Mouse (Mus musculus): Measurements from ENCODE around the gene Rbm12b1. TPM values are rescaled to one million over a fixed set of nuclear protein-coding genes. Genes with fewer than 3 reads are reported as not detected.
A peak's percentile ranks its signal among the peaks of the same experiment; 100 is the strongest.
"Not testable (repeated sequence)": the region's sequence is repeated elsewhere in the genome, so short reads cannot be mapped to it uniquely, and the experiment has no call there.

The Rbm12b1 gene
- 9.8 TPM for polyA plus RNA-seq (2021)

- CTCF ChIA-PET; H3K27me3 ChIP-seq; POLR2A ChIA-PET; in situ Hi-C loops (cut with MboI; ENCODE audit: low pct_unique_long_range_greater_than_20kb): not testable (repeated sequence)
- peak; percentile 20 for DNase-seq (ENCODE audit: low read depth, low spot score)
- peak; percentile 95 for ATAC-seq
Measured at GRCm38 (mm10) chr4:12140141-12140567, at the start of gene Rbm12b1. Rbm12b1 (plus strand) TSS chr4:12140264.

- peak; percentile 94 for ATAC-seq
- POLR2A ChIA-PET; DNase-seq (ENCODE audit: low read depth, low spot score); H3K27me3 ChIP-seq; CTCF ChIA-PET; in situ Hi-C loops (cut with MboI; ENCODE audit: low pct_unique_long_range_greater_than_20kb): not testable (repeated sequence)
Measured at GRCm38 (mm10) chr4:12140592-12141062, 563 bp downstream of the Rbm12b1 start.

- CTCF ChIA-PET; in situ Hi-C loops (cut with MboI; ENCODE audit: low pct_unique_long_range_greater_than_20kb): not testable (repeated sequence)
Measured at GRCm38 (mm10) chr4:12141516-12141915, 1.5 kb downstream of the Rbm12b1 start.

GRCm38 (mm10) chr4:12147660-12148059 is 7.6 kb downstream of the Rbm12b1 start:
- CTCF ChIA-PET: interaction anchor here (1.1 kb wide), 1 partner anchor 17 kb away, joined by 3 read pairs; no protein-coding TSS in a partner anchor
- no peaks in the 10 kb centered on the region for H3K27me3 ChIP-seq
- TF ChIP-seq CTCF (IDR thresholded peaks at IDR 0.05): no peak
- DNase-seq (ENCODE audit: low read depth, low spot score) (no peak), ATAC-seq (no peak)
- in situ Hi-C loops (cut with MboI; ENCODE audit: low pct_unique_long_range_greater_than_20kb): loop anchor here (5.0 kb wide), 1 partner anchor 50 kb away; no protein-coding TSS in a partner anchor
- POLR2A ChIA-PET: no interaction called here

More at GRCm38 (mm10) chr4:12141516-12141915, 1.5 kb downstream of the Rbm12b1 start:
- ATAC-seq; H3K27me3 ChIP-seq; DNase-seq (ENCODE audit: low read depth, low spot score); POLR2A ChIA-PET: not testable (repeated sequence)

- ChIA-PET POLR2A (interaction anchor here (1.0 to 1.1 kb wide), 2 partner anchors 13 to 21 kb away, joined by 3 read pairs; no protein-coding TSS in a partner anchor), CTCF (no interaction called here)
- no peak for TF ChIP-seq CTCF (IDR thresholded peaks at IDR 0.05)
- no peaks in the 10 kb centered on the region for H3K27me3 ChIP-seq
- in situ Hi-C loops (cut with MboI; ENCODE audit: low pct_unique_long_range_greater_than_20kb): no loop called here
- ATAC-seq (no peak), DNase-seq (ENCODE audit: low read depth, low spot score) (peak; percentile 15)
Measured at GRCm38 (mm10) chr4:12170986-12171317, 30.9 kb downstream of the Rbm12b1 start.

GRCm38 (mm10) chr4:12171318-12172091 is 31.4 kb downstream of the Rbm12b1 start, which contains the start of gene Fam92a:
Fam92a (minus strand) TSS chr4:12172015.
- no peaks in the 10 kb centered on the region for H3K27me3 ChIP-seq
- no peak for TF ChIP-seq CTCF (IDR thresholded peaks at IDR 0.05)
- in situ Hi-C loops (cut with MboI; ENCODE audit: low pct_unique_long_range_greater_than_20kb): no loop called here
- CTCF ChIA-PET: no interaction called here
- DNase-seq (ENCODE audit: low read depth, low spot score) (peak; percentile 6), ATAC-seq (peak; percentile 92)
- POLR2A ChIA-PET: interaction anchor here (1.0 to 1.1 kb wide), 2 partner anchors 13 to 21 kb away, joined by 3 read pairs; no protein-coding TSS in a partner anchor

- no peaks in the 10 kb centered on the region for H3K27me3 ChIP-seq
- ChIA-PET POLR2A (no interaction called here), CTCF (no interaction called here)
- in situ Hi-C loops (cut with MboI; ENCODE audit: low pct_unique_long_range_greater_than_20kb): no loop called here
- no peak for TF ChIP-seq CTCF (IDR thresholded peaks at IDR 0.05)
- no peak for ATAC-seq
- DNase-seq (ENCODE audit: low read depth, low spot score): no peak
Measured at GRCm38 (mm10) chr4:12178992-12179391, 38.9 kb downstream of the Rbm12b1 start.

Other genes starting within 250 kb of the Rbm12b1 start
- not detected for gene Gm10604, start 159.0 kb upstream of the Rbm12b1 start, polyA plus RNA-seq (2021)
- 8.1 TPM for gene Rbm12b2, start 50.8 kb upstream of the Rbm12b1 start, polyA plus RNA-seq (2021)
- gene Fam92a, start 31.8 kb downstream of the Rbm12b1 start, polyA plus RNA-seq (2021): 81.2 TPM